Mouse (Mus musculus): ENCODE measurements around the gene Mex3d.
"Not testable (repeated sequence)": the region's sequence is repeated elsewhere in the genome, so short reads cannot be mapped to it uniquely, and the experiment has no call there.

Mex3d gene

GRCm38 (mm10) chr10:80355431-80355830 is 32.0 kb downstream of the Mex3d start:
- DNase-seq, result no peak

DNA sequence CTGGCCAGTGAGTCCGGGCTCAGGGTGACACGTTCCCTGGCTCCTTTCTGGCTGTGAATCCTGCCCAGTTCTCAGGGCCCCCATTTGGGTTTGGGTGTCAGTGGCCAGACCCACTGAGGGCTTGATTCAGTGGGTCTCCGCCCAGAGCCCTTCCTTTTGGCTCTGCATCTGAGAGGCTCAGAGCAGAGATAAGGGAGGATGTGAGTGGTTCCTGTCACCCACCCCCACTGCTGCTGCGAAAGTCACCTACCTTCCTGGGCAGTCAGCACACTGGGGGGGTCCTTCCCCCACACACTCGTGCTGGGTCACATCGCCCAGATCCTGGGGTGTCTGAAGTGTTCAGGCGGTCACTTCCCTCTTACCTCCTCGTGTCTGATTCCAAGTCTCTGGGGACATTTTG is 34.7 kb downstream of the Mex3d start:
- DNase-seq, result no peak

GRCm38 (mm10) chr10:80351896-80352295 is 35.6 kb downstream of the Mex3d start:
- DNase-seq, result peak; percentile 30

GRCm38 (mm10) chr10:80350292-80350691 is 37.2 kb downstream of the Mex3d start:
- DNase-seq, result peak; percentile 87

- DNase-seq, result peak; percentile 31
Measured at GRCm38 (mm10) chr10:80348981-80349380, 38.5 kb downstream of the Mex3d start.

DNA sequence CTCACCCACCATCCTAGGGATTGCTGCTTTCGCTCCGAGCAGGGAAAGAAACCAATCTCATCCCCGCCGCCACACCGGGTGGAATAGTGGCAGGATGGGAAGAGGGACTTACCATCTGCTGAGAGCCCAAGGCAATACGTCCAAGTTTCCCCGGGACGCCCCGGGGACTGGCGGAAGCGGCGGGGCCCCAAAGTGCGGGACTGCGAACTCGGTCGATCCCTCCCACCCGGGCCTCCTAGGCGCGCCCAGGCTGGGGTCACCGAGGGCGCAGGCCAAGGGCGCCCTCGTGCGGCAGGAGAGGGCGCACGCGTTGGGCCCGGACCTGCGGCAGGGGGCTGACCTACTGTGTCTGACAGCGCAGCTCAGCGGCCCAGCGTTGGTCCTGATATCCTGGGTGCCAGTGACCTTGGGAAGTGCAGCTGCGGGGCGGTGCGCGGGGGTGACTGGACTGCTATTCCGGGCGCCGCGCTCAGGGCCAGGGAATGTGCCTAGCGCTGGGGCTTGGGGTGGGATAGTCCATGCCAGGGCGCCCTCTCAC is 39.1 kb downstream of the Mex3d start, which contains the start of gene Adamtsl5:
Adamtsl5 (minus strand) TSS at position 169 of the 538 bp plus-strand sequence.
- DNase-seq, result peak; percentile 82

- peak; percentile 33 for DNase-seq
Measured at GRCm38 (mm10) chr10:80347514-80347967, 39.9 kb downstream of the Mex3d start.

GRCm38 (mm10) chr10:80345929-80346328 is 41.5 kb downstream of the Mex3d start:
- not testable (repeated sequence) for DNase-seq

DNA sequence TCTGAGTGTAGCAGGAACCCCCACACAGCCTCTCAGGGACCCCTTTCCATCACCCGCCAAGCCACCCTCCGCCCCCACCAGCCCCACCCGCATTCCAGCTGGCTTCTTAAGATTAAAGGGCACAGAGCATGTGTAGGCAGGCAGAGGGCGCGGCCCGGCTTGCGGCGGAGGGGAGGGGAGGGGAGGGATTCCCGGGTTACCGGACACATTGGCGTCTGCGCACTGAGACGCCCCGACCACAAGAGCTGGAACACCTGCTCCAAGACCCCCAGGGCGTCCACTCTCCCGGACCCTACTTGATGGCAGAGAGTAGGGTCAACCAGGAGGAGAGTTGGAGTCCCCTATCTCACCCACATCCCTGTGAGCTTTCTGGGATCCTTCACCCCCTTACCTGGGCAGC is 42.3 kb downstream of the Mex3d start:
- peak; percentile 92 for DNase-seq

DNA sequence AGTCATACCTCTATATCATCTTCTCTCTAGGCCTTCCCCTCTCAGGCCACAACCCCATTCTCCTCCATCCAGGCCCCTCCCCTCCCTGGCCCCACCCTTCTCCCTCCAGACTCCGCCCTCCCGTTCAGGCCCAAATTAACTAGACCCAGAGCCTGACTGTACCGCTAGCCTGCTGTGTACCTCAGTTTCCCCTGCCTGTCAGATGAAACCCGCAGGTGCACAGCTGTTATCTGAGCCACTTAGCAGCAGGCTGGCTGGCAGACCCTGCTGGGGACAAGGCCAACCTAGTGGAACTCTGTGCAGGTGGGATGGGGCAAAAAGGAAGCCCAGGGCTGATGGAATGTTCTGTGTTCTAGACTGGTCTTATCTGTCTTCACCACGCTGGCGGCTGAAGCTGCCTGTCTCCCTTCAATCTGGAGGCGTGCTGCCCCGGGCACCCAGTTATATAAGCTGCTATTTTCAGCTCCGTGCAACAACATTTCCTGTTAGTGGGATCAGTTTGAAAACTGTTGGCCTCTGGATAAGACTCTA is 43.3 kb downstream of the Mex3d start:
- peak; percentile 91 for DNase-seq

GRCm38 (mm10) chr10:80343425-80343895 is 44.0 kb downstream of the Mex3d start:
- no peak for DNase-seq

DNA sequence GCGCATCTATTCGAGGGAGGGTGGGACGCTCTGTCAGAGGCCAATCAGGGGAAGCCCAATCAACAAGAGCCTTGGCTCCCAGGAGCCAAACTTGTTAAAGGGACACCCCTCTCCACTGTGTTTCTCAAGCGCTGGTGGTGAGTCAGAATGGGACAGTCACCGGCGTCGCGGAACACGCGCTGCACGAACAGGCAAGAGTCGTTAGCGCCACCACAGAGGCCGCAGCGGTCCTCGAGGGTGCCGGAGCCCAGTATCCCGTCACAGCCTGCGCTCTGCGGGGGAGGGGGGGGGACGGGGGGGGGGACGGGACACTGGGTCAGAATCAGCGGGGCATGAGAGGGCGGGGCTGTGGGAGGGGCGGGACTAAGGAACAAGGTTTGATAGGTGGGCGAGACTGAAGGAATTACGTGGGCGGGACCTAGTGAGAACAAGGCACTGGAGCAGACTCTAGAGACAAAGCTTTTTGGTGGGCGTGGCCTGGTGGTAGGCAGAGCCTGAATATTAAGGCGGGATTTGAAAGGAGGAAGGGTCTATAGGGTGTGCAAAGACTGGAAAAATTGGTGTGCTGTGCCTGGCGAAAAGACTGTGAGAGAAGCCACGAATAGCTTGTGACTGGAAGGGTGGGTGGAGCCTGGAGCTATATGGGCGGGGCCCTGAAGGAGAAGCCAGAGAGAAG is 44.6 kb downstream of the Mex3d start:
- DNase-seq, result peak; percentile 85

DNA sequence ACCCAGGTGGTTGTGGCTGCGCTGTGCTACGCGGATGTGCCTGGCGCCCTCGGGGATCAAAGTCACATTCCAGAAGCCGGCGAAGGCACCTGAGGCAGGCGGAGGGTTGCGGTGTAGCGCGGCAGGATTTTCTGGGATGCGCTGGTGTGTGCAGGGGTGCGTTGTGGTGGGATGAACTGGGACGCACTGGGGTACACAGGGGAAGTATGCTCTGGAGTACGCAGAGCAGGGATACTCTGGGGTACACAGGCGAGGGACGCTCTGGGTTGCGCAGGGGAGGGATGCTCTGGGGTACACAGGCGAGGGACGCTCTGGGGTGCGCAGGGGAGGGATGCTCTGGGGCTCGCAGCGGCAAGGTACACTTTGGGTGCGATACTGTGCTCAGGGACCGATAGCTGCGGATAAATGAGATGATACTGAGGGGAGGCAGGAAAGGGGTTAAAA is 45.1 kb downstream of the Mex3d start:
- DNase-seq, result no peak

DNA sequence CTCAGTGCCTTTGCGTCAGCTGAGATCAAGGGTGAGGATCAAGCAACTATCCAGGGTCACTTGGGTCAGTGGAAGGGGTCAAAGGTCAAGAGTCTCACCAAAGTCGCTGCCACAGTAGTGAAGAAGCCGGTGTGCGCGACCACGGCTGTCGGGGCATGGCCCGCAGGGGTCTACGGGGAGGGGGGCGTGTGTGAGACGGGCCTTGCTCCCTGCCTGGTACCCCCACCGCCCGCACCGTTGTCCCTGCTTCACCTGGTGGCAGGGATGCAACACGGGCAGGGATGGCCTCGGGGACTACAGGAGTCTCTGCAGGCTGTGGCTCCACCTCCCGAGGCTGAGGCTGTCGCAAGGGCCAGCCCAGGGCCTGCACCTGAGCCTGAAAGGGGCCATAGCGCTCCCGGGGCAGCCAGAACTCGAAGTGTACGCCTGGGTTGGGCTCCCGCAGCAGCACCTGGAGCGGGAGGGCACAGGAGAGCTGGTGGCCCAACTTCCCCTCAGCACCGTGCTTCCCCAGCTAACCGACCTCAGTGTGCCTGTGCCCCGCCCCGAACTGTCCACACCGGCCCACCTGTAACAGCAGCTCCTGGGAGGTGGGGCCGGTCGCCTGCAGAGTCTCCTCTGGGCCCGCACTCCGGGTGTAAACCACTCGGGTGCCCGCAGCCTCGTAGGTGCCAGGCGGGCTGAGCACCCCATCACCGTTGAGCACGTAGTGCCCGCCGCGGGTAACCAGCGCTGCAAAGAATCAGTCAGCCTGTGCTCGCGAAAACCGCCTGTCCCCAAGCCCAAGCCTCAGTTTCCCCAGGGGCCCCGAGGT is 45.8 kb downstream of the Mex3d start:
- no peak for DNase-seq

DNA sequence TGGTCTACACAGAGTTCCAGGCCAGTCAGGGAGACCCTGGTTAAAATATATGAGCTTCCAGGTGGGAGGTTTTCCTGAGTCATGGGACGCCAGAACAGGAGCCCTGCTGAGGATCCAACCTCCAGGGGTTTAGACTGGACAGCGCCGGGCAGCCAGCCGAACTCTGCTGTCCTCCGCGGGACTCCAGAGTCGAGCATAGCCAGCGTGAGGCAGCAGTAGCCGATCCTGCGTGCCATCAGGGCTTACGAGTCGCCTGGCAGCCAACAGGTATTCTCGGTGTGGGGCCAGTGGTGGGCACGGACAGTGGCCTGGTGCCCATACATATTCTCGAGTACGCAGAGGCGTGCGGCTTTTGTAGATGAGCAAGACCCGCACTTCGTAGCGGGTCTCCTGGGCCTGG is 46.4 kb downstream of the Mex3d start:
- DNase-seq, result no peak

DNA sequence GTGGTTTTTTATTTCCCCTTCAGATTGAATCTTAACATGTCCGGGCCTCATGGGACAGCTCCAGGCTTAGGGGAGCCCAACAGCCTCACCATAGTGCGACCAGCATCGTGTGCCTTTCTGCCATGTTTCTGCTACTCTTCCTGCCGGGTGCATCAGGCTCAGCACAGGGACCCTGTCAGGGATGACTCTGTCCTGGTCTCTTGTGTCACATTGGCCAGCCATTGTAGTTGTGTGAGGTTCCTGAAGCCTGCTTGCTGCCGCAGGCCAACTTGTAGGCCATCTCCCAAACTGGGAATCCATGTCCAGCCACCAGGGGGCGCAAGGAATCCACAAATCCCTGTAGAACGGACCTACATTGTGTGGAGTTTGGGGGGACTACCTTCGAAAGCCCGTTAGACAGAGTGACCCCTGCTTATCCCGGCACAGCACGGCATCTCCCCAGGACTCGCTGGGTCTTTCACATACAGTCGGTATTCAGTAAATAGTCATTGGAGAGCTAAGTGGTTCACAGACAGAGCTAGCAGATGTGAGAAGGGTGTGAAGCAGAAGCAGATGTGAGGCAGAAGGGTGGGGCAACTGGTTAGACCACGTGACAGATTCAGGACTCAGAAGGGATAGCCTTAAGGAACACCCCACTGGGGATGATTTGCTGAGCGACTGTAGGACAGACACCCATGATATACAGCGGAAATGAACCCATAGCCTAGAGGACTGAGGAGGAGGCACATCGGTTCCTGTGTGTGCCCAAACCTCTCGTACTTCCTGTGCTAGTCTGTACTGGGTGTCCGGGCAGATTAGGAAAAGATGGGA is 47.3 kb downstream of the Mex3d start:
- peak; percentile 91 for DNase-seq

GRCm38 (mm10) chr10:80336263-80336662 is 51.2 kb downstream of the Mex3d start:
- no peak for DNase-seq

GRCm38 (mm10) chr10:80332525-80332989 is 54.9 kb downstream of the Mex3d start:
- DNase-seq, result no peak

DNA sequence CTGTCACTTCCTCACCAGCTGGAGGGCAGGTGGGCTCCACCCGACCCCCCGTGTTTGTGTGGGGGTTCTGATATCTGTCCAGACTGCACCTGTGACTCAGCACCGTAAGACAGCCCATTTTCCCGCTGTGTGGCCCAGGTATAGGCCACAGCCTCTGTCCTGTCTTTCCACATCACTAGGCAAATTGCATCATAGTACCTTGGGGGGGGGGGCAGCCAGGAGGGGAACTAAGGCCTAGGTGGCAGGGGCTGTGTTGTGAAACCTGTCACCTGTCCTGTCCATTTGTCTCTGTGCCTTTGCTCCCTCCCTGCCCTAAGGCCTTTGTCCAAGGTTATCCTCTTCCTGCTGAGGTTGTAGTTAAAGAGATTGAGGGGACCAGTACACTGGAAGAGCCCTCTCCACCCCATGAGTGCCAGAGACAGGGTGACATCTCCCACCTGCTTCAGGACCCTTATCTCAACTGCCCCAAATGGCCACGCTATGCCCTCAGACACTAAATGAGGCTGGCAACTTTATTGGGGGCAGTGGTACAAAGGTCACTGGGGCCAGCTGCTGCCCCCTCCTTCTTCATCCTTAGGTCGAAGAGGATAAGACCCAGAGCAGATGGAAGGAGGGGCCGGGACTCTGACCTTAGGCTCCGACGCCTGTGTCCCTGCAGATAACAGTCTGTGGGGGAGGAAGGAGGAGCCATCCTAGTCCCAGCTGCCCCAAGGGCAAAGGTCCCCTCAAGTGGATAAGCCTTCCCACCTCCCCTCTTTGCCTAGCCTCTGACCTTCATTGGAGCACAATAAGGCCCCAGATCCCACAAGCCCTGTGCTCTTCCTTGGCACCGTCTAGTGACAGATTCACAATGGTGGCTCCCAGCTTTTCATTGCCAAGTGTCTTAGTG is 55.6 kb downstream of the Mex3d start:
- DNase-seq, result peak; percentile 90

DNA sequence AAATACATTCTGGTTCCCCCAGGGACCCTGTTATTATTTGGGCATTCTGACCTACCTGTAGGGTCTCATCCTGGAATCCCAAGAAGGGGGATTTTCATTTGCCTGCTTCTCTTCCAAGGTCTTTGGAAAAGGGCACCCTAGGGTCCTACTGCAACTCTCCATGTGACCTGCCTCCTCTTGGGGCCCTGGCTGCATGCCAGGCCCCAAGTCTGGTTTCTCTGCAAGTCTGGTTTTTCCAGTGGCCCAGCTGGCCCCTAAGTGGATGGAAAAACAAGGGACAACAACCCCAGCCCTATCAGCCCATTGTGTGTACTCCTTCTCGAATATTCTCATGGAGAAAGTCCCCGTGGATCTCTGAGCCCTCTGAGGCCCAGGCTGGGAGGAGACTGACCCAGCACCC is 56.6 kb downstream of the Mex3d start:
- DNase-seq, result no peak

Data from liver (tissue).